Mouse (Mus musculus) neural tube, embryonic 11.5 days (tissue): ENCODE results near the gene Mrpl43. TPM values are rescaled to one million over a fixed set of nuclear protein-coding genes. Genes with fewer than 3 reads are reported as not detected.

Source experiments
- ATAC-seq: fragments of 200-750 bp; cut with Nextera tagmentation; 2 replicates; pipeline ENCODE4 v1.8.0; 2017; ENCODE audit warnings: moderate number of reproducible peaks, mild to moderate bottlenecking, moderate TSS enrichment, moderate library complexity; ENCODE audit not compliant: insufficient read depth, low FRiP score, low TSS enrichment
- DNase-seq: peaks from one replicate; pipeline ENCODE4 v3.0.0-alpha.2; 2015; ENCODE audit warnings: low spot score
- H3K27ac ChIP-seq: fragments of 300-500 bp; sonication (generic); 2 replicates; pipeline ENCODE4 v1.5.1; 2014; ENCODE audit warnings: low read depth, mild to moderate bottlenecking, low read length
- H3K27me3 ChIP-seq: fragments of 300-500 bp; sonication (generic); 2 replicates; pipeline ENCODE4 v1.6.1; 2014; ENCODE audit warnings: mild to moderate bottlenecking, low read length, mixed read lengths; ENCODE audit not compliant: control insufficient read depth, insufficient read depth
- H3K36me3 ChIP-seq: fragments of 300-500 bp; sonication (generic); 2 replicates; pipeline ENCODE4 v1.6.1; 2014; ENCODE audit warnings: mild to moderate bottlenecking, low read length, moderate library complexity, mixed read lengths; ENCODE audit not compliant: control insufficient read depth, insufficient read depth
- H3K4me1 ChIP-seq: fragments of 300-500 bp; sonication (generic); 2 replicates; pipeline ENCODE4 v1.6.1; 2014; ENCODE audit warnings: low read length, mixed read lengths; ENCODE audit not compliant: control insufficient read depth, insufficient read depth
- H3K4me2 ChIP-seq: fragments of 300-500 bp; sonication (generic); 2 replicates; pipeline ENCODE4 v1.6.1; 2014; ENCODE audit warnings: low read depth, mild to moderate bottlenecking, moderate library complexity
- H3K4me3 ChIP-seq: fragments of 300-500 bp; sonication (generic); 2 replicates; pipeline ENCODE4 v1.5.1; 2014; ENCODE audit warnings: low read depth, low read length
- H3K9ac ChIP-seq: fragments of 300-500 bp; sonication (generic); 2 replicates; pipeline ENCODE4 v1.6.1; 2014; ENCODE audit warnings: mild to moderate bottlenecking, low read length
- H3K9me3 ChIP-seq: fragments of 300-500 bp; sonication (generic); 2 replicates; pipeline ENCODE4 v1.6.1; 2016; ENCODE audit warnings: low read length; ENCODE audit not compliant: control insufficient read depth
- WGBS: fragments of 180-500 bp; shearing (Covaris S2); extraction: QIAGEN DNeasy Blood & Tissue Kit; methylation state at CpG from one replicate; pipeline ENCODE4 v1.1.7; 2014; 5-methylcytosine and 5-hydroxymethylcytosine counted together
- polyA plus RNA-seq: library from polyadenylated mRNA; unstranded; fragments of >200 nt; fragmentation: Nextera tagmentation; extraction: Ambion mirVana; gene quantifications from 2 replicates; pipeline ENCODE4 v1.2.1, GENCODE M21; 2014

Gene Mrpl43
- polyA plus RNA-seq, 1 experiment from 2014 or later: 65.3 TPM

GRCm38 (mm10) chr19:45015518-45016281 is 9.5 kb upstream of the Mrpl43 start:
- 1% methylated on average over 34 of the region's 34 CpGs for WGBS
- ATAC-seq: no peak; the same call in 1 of the 2 replicates
- peaks cover 28% of the 10 kb centered on the region for H3K4me1 ChIP-seq

GRCm38 (mm10) chr19:45014981-45015402 is 8.8 kb upstream of the Mrpl43 start:
- peaks cover 2% of the 10 kb centered on the region; the same call in 1 of the 2 replicates for H3K36me3 ChIP-seq
- H3K27ac ChIP-seq: peak overlapping the region; percentile 58
- no peaks in the 10 kb centered on the region for H3K27me3 ChIP-seq
- H3K4me2 ChIP-seq: peak overlapping the region; percentile 87
- peak overlapping the region; percentile 81 for H3K4me3 ChIP-seq
- no peaks in the 10 kb centered on the region for H3K9me3 ChIP-seq
- peaks cover 22% of the 10 kb centered on the region for H3K4me1 ChIP-seq
- WGBS: 0% methylated on average over 21 of the region's 25 CpGs
- no peak for ATAC-seq
- peak; percentile 62 for DNase-seq
- H3K9ac ChIP-seq: peak overlapping the region; percentile 94

More at GRCm38 (mm10) chr19:45015518-45016281, 9.5 kb upstream of the Mrpl43 start:
- H3K4me2 ChIP-seq: peak overlapping the region; percentile 87
- peak; percentile 43 for DNase-seq
- peak overlapping the region; percentile 93 for H3K27ac ChIP-seq
- peaks cover 1% of the 10 kb centered on the region; the same call in 1 of the 2 replicates for H3K36me3 ChIP-seq
- no peaks in the 10 kb centered on the region for H3K9me3 ChIP-seq
- no peaks in the 10 kb centered on the region for H3K27me3 ChIP-seq
- peak overlapping the region; percentile 81 for H3K4me3 ChIP-seq
- peak overlapping the region; percentile 94 for H3K9ac ChIP-seq

GRCm38 (mm10) chr19:45014335-45014971 is 8.2 kb upstream of the Mrpl43 start, which contains the start of gene Lzts2:
Gene Lzts2 (plus strand): TSS chr19:45014414.
- H3K9ac ChIP-seq: peak within 1 kb of the TSS; percentile 94
- WGBS: 5% methylated on average over 10 of the region's 10 CpGs
- peaks cover 21% of the 10 kb centered on the region for H3K4me1 ChIP-seq
- DNase-seq (peak; percentile 32), ATAC-seq (no peak)
- H3K4me3 ChIP-seq: peak within 1 kb of the TSS; percentile 81
- peak within 1 kb of the TSS; percentile 58 for H3K27ac ChIP-seq
- peaks cover 2% of the 10 kb centered on the region; the same call in 1 of the 2 replicates for H3K36me3 ChIP-seq
- no peaks in the 10 kb centered on the region for H3K9me3 ChIP-seq
- peak within 1 kb of the TSS; percentile 87 for H3K4me2 ChIP-seq
- H3K27me3 ChIP-seq: no peaks in the 10 kb centered on the region

- Histone ChIP-seq H3K36me3 (peaks cover 2% of the 10 kb centered on the region; the same call in 1 of the 2 replicates), H3K9me3 (no peaks in the 10 kb centered on the region), H3K27ac (no peak overlapping the region), H3K9ac (no peak overlapping the region), H3K4me3 (no peak overlapping the region), H3K27me3 (no peaks in the 10 kb centered on the region), H3K4me1 (peaks cover 15% of the 10 kb centered on the region), H3K4me2 (no peak overlapping the region)
- DNase-seq (no peak), ATAC-seq (no peak)
- WGBS: 56% methylated on average over 6 of the region's 6 CpGs
Measured at GRCm38 (mm10) chr19:45013581-45014225, 7.5 kb upstream of the Mrpl43 start.

- Histone ChIP-seq H3K27ac (0 out of 2 replicates have a peak overlapping the region, but pooled peaks have one; percentile 23), H3K9ac (no peak overlapping the region), H3K36me3 (peaks cover 2% of the 10 kb centered on the region; the same call in 1 of the 2 replicates), H3K4me1 (peaks cover 15% of the 10 kb centered on the region), H3K4me2 (no peak overlapping the region), H3K27me3 (no peaks in the 10 kb centered on the region), H3K4me3 (no peak overlapping the region), H3K9me3 (no peaks in the 10 kb centered on the region)
- no peak for ATAC-seq
- WGBS: 49% methylated on average over 6 of the region's 6 CpGs
- DNase-seq: no peak
Measured at GRCm38 (mm10) chr19:45012636-45013035, 6.4 kb upstream of the Mrpl43 start.

GRCm38 (mm10) chr19:45012219-45012618 is 6.0 kb upstream of the Mrpl43 start:
- DNase-seq (no peak), ATAC-seq (no peak)
- no peak overlapping the region for H3K9ac ChIP-seq
- H3K27ac ChIP-seq: 0 out of 2 replicates have a peak overlapping the region, but pooled peaks have one; percentile 23
- no peak overlapping the region for H3K4me2 ChIP-seq
- no peaks in the 10 kb centered on the region for H3K9me3 ChIP-seq
- peaks cover 2% of the 10 kb centered on the region; the same call in 1 of the 2 replicates for H3K36me3 ChIP-seq
- H3K4me1 ChIP-seq: peaks cover 15% of the 10 kb centered on the region
- WGBS: 89% methylated on average over 8 of the region's 8 CpGs
- H3K27me3 ChIP-seq: no peaks in the 10 kb centered on the region
- no peak overlapping the region for H3K4me3 ChIP-seq

GRCm38 (mm10) chr19:45010646-45011045 is 4.4 kb upstream of the Mrpl43 start:
- Histone ChIP-seq H3K4me2 (no peak overlapping the region), H3K27ac (no peak overlapping the region), H3K36me3 (peaks cover 2% of the 10 kb centered on the region; the same call in 1 of the 2 replicates), H3K4me1 (peaks cover 5% of the 10 kb centered on the region), H3K9ac (no peak overlapping the region), H3K4me3 (no peak overlapping the region), H3K9me3 (no peaks in the 10 kb centered on the region), H3K27me3 (no peaks in the 10 kb centered on the region)
- WGBS: 90% methylated on average over 4 of the region's 4 CpGs
- ATAC-seq (no peak), DNase-seq (no peak)

GRCm38 (mm10) chr19:45007425-45008191 is 1.4 kb upstream of the Mrpl43 start:
- Histone ChIP-seq H3K4me2 (peak overlapping the region; percentile 95), H3K27ac (no peak overlapping the region), H3K36me3 (peaks cover 2% of the 10 kb centered on the region; the same call in 1 of the 2 replicates), H3K4me1 (peaks cover 3% of the 10 kb centered on the region; the same call in 1 of the 2 replicates), H3K9me3 (no peaks in the 10 kb centered on the region), H3K9ac (no peak overlapping the region), H3K27me3 (no peaks in the 10 kb centered on the region), H3K4me3 (no peak overlapping the region)
- 92% methylated on average over 20 of the region's 20 CpGs for WGBS
- ATAC-seq: no peak
- DNase-seq: no peak
